Mouse (Mus musculus) adipocyte (in vitro differentiated cells): ENCODE data around the gene Actl9.

Experiments used
- DNase-seq: peaks from one replicate; pipeline ENCODE4 v3.0.0-alpha.2; 2016; ENCODE audit warnings: low spot score

Actl9 gene

GRCm38 (mm10) chr17:33432019-33432946, at the start of gene Actl9:
Gene Actl9, plus strand, starts transcription at chr17:33432896.
- no peak for DNase-seq

- DNase-seq, result no peak
Measured at GRCm38 (mm10) chr17:33385705-33386104, 47.0 kb upstream of the Actl9 start.

- no peak for DNase-seq
Measured at GRCm38 (mm10) chr17:33392271-33392670, 40.4 kb upstream of the Actl9 start.

- DNase-seq, result peak; percentile 98
Measured at GRCm38 (mm10) chr17:33394182-33395034, 38.3 kb upstream of the Actl9 start, which contains the start of gene Zfp101. Gene Zfp101, minus strand, starts transcription at chr17:33394641.

GRCm38 (mm10) chr17:33439148-33439547, 6.5 kb downstream of the Actl9 start:
- peak; percentile 88 for DNase-seq

GRCm38 (mm10) chr17:33439922-33440321, 7.2 kb downstream of the Actl9 start:
- DNase-seq, result no peak

GRCm38 (mm10) chr17:33441159-33441558, 8.5 kb downstream of the Actl9 start:
- no peak for DNase-seq

- no peak for DNase-seq
Measured at GRCm38 (mm10) chr17:33456631-33457030, 23.9 kb downstream of the Actl9 start.

- no peak for DNase-seq
Measured at GRCm38 (mm10) chr17:33471206-33471605, 38.5 kb downstream of the Actl9 start.
